Mouse (Mus musculus) limb, embryonic 14.5 days (tissue): Measurements from ENCODE around the gene Slc26a1. TPM values are rescaled to one million over a fixed set of nuclear protein-coding genes. Genes with fewer than 3 reads are reported as not detected.

Source experiments
- ATAC-seq: fragments of 200-750 bp; cut with Nextera tagmentation; 2 replicates; pipeline ENCODE4 v1.8.0; 2017; ENCODE audit warnings: low read depth, moderate number of reproducible peaks, moderate TSS enrichment; ENCODE audit not compliant: low FRiP score
- DNase-seq: peaks from one replicate; pipeline ENCODE4 v3.0.0-alpha.2; 2015; ENCODE audit warnings: low spot score
- H3K27ac ChIP-seq: fragments of 300-500 bp; sonication (generic); replicated peaks from 2 replicates; pipeline ENCODE4 v1.5.1; 2014; ENCODE audit warnings: low read depth, mild to moderate bottlenecking, low read length, moderate library complexity, mixed read lengths
- H3K27me3 ChIP-seq: fragments of 300-500 bp; sonication (generic); 2 replicates; pipeline ENCODE4 v1.6.1; 2014; ENCODE audit warnings: low read length, mixed read lengths; ENCODE audit not compliant: control insufficient read depth, insufficient read depth
- H3K36me3 ChIP-seq: fragments of 300-500 bp; sonication (generic); 2 replicates; pipeline ENCODE4 v1.6.1; 2014; ENCODE audit warnings: mild to moderate bottlenecking, low read length, moderate library complexity, mixed read lengths; ENCODE audit not compliant: control insufficient read depth, insufficient read depth
- H3K4me1 ChIP-seq: fragments of 300-500 bp; sonication (generic); 2 replicates; pipeline ENCODE4 v1.6.1; 2014; ENCODE audit warnings: antibody characterized with exemption, low read length, mixed read lengths; ENCODE audit not compliant: control insufficient read depth, insufficient read depth
- H3K4me2 ChIP-seq: fragments of 300-500 bp; sonication (generic); replicated peaks from 2 replicates; pipeline ENCODE4 v1.6.1; 2014; ENCODE audit warnings: low read depth, mild to moderate bottlenecking, low read length, moderate library complexity; ENCODE audit not compliant: severe bottlenecking
- H3K4me3 ChIP-seq: fragments of 300-500 bp; sonication (generic); replicated peaks from 2 replicates; pipeline ENCODE4 v1.5.1; 2014; ENCODE audit warnings: low read length
- H3K9ac ChIP-seq: fragments of 300-500 bp; sonication (generic); 2 replicates; pipeline ENCODE4 v1.6.1; 2014; ENCODE audit warnings: mild to moderate bottlenecking, low read depth, low read length, moderate library complexity; ENCODE audit not compliant: severe bottlenecking
- H3K9me3 ChIP-seq: fragments of 300-500 bp; sonication (generic); 2 replicates; pipeline ENCODE4 v1.6.1; 2016; ENCODE audit warnings: low read length; ENCODE audit not compliant: control insufficient read depth
- POLR2A ChIP-seq: fragments of 200-500 bp; IDR thresholded peaks from 2 replicates; pipeline ENCODE4 v1.8.0; 2012; ENCODE audit warnings: inconsistent platforms, mild to moderate bottlenecking, moderate library complexity, borderline replicate concordance; ENCODE audit not compliant: insufficient read depth, insufficient read length; ENCODE audit errors: extremely low read depth
- WGBS: fragments of 180-500 bp; shearing (Covaris S2); extraction: QIAGEN DNeasy Blood & Tissue Kit; methylation state at CpG from one replicate; pipeline ENCODE4 v1.1.7; 2014; 5-methylcytosine and 5-hydroxymethylcytosine counted together
- polyA plus RNA-seq, 2 experiments: library from polyadenylated mRNA; depleted of rRNA in 1 of 2; stranded (reverse) in 1 of 2; unstranded in 1 of 2; fragments of >200 nt; fragmentation: Nextera tagmentation in 1 of 2; extraction: Ambion mirVana in 1 of 2; gene quantifications; 2 replicates each; pipeline versions ENCODE4 v1.2.1 to v1.2.3; 2012 to 2014

Gene Slc26a1
- polyA plus RNA-seq, 2 experiments, result 1.3 to 1.4 TPM

DNA sequence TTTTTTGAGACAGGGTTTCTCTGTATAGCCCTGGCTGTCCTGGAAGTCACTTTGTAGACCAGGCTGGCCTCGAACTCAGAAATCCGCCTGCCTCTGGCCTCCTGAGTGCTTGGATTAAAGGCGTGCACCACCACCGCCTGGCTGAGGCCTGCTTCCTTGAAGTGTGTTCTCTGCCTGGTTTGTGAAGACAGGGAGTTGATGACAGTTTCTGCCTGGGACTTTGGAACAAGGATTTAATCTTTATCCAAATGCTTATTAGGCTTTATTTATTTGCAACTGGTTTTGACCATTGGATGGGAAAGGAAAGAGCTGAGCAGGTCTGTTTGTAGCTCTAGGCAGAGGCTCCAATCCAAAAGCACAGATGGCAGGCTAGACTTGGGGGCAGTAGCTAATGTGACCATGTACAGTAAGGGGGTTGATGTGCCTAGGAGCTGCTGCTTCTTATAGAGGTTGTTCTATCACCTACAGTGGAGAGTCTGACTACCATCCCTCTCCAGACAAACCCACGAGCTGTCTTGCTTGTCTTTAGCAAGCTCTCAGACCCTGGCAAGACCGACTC, 3.0 kb upstream of the Slc26a1 start:
- peak overlapping the region; percentile 48; the same call in 1 of the 2 replicates for H3K27ac ChIP-seq
- H3K9me3 ChIP-seq, result no peaks in the 10 kb centered on the region
- H3K36me3 ChIP-seq, result no peaks in the 10 kb centered on the region
- H3K4me3 ChIP-seq, result no peak overlapping the region
- H3K9ac ChIP-seq, result no peak overlapping the region
- H3K4me1 ChIP-seq, result peaks cover 12% of the 10 kb centered on the region
- 92% methylated on average over 6 of the region's 6 CpGs for WGBS
- H3K4me2 ChIP-seq, result no peak overlapping the region
- DNase-seq, result no peak
- no peaks in the 10 kb centered on the region for H3K27me3 ChIP-seq
- no peak for ATAC-seq
- no peak for TF ChIP-seq POLR2A

GRCm38 (mm10) chr5:108677605-108678295, 2.4 kb upstream of the Slc26a1 start:
- H3K27me3 ChIP-seq, result no peaks in the 10 kb centered on the region
- DNase-seq (peak; percentile 73), ATAC-seq (peak; percentile 88)
- H3K36me3 ChIP-seq, result no peaks in the 10 kb centered on the region
- 6% methylated on average over 25 of the region's 25 CpGs for WGBS
- H3K4me2 ChIP-seq, result peak overlapping the region; percentile 60
- H3K9me3 ChIP-seq, result no peaks in the 10 kb centered on the region
- peaks cover 12% of the 10 kb centered on the region for H3K4me1 ChIP-seq
- H3K27ac ChIP-seq, result peak overlapping the region; percentile 87
- H3K4me3 ChIP-seq, result peak overlapping the region; percentile 35
- peak overlapping the region; percentile 68 for H3K9ac ChIP-seq
- no peak for TF ChIP-seq POLR2A

GRCm38 (mm10) chr5:108676772-108677498, 1.6 kb upstream of the Slc26a1 start:
- H3K27me3 ChIP-seq, result no peaks in the 10 kb centered on the region
- H3K4me3 ChIP-seq, result peak overlapping the region; percentile 35
- DNase-seq, result no peak

GRCm38 (mm10) chr5:108674624-108675023, 745 bp downstream of the Slc26a1 start:
- H3K4me3 ChIP-seq, result no peak overlapping the region
- no peak for ATAC-seq
- no peak overlapping the region for H3K9ac ChIP-seq
- H3K27ac ChIP-seq, result no peak overlapping the region
- WGBS, result 85% methylated on average over 2 of the region's 2 CpGs
- DNase-seq, result no peak
- peaks cover 18% of the 10 kb centered on the region for H3K4me1 ChIP-seq
- TF ChIP-seq POLR2A, result no peak
- no peak overlapping the region for H3K4me2 ChIP-seq
- H3K27me3 ChIP-seq, result no peaks in the 10 kb centered on the region
- H3K36me3 ChIP-seq, result peaks cover 7% of the 10 kb centered on the region
- H3K9me3 ChIP-seq, result no peaks in the 10 kb centered on the region

More at GRCm38 (mm10) chr5:108676772-108677498, 1.6 kb upstream of the Slc26a1 start:
- Histone ChIP-seq H3K9ac (peak overlapping the region; percentile 68), H3K4me1 (peaks cover 12% of the 10 kb centered on the region), H3K36me3 (no peaks in the 10 kb centered on the region), H3K9me3 (no peaks in the 10 kb centered on the region), H3K4me2 (peak overlapping the region; percentile 60), H3K27ac (peak overlapping the region; percentile 87)
- WGBS, result 10% methylated on average over 5 of the region's 5 CpGs
- TF ChIP-seq POLR2A, result no peak
- ATAC-seq, result peak; percentile 27; the same call in 1 of the 2 replicates

GRCm38 (mm10) chr5:108671757-108672156, 3.6 kb downstream of the Slc26a1 start:
- H3K9me3 ChIP-seq, result no peaks in the 10 kb centered on the region
- WGBS, result 93% methylated on average over 12 of the region's 12 CpGs
- no peak for DNase-seq
- H3K4me1 ChIP-seq, result peaks cover 12% of the 10 kb centered on the region
- no peak for ATAC-seq
- H3K4me3 ChIP-seq, result no peak overlapping the region
- no peak for TF ChIP-seq POLR2A
- no peak overlapping the region for H3K27ac ChIP-seq
- no peak overlapping the region for H3K9ac ChIP-seq
- peaks cover 7% of the 10 kb centered on the region for H3K36me3 ChIP-seq
- no peak overlapping the region for H3K4me2 ChIP-seq
- no peaks in the 10 kb centered on the region for H3K27me3 ChIP-seq
